12 mouse cellular contexts compared by ENCODE assay signal in the genomic region with DNA sequence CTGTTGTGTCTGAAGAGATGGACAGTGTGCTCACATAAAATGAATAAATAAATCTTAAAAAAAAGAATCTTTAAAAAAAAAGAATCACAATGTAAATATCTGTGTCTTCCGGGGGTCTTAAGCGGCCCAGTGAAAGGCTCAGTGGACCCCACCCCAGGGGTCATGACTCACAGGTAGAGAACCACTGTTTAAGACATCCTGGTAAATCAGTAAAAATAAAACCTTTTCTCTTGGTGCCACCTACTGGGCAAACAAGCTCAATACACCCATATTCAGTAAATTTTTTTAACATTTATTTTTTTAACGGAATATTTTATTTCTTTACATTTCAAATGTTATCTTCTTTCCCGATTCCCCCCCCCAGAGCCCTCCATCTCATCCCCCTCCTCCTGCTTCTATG. TPM values are rescaled to one million over a fixed set of nuclear protein-coding genes. Genes with fewer than 3 reads are reported as not detected.
DNase-seq lines count a peak whose midpoint lies in the region; ATAC-seq and TF ChIP-seq lines count a peak whose summit lies in the region.
"Had no signal": no experiment of that assay in that cellular context is flagged by ENCODE, and none has a peak within 500 bp of the region (broad histone marks: within the 10 kb centered on the region; RNA-seq: fewer than 3 reads in every experiment).

No protein-coding gene starts in this region.

- no peaks in the 10 kb centered on the region for H3K36me3 ChIP-seq in heart, postnatal 0 days (replicated peaks; ENCODE audit: control insufficient read depth, insufficient read depth, low read length)
- no peaks in the 10 kb centered on the region for H3K36me3 ChIP-seq in liver, adult 2 months (ENCODE audit: control insufficient read depth, insufficient read depth, low read length)
- no peaks in the 10 kb centered on the region for H3K36me3 ChIP-seq in liver, embryonic 12.5 days
- H3K36me3 ChIP-seq in midbrain, embryonic 15.5 days (replicated peaks): no peaks in the 10 kb centered on the region
- H3K36me3 ChIP-seq: heart, embryonic 15.5 days; midbrain, embryonic 12.5 days had no signal

- intact Hi-C loops in heart, postnatal 25 days (cut with DNase I): loop anchor here (5.0 kb wide), 1 partner anchor 426 kb away; no protein-coding TSS in a partner anchor

- H3K79me2 ChIP-seq in liver, adult 2 months (ENCODE audit: control insufficient read depth, insufficient read depth, low read length): no peaks in the 10 kb centered on the region

- ATAC-seq in heart, postnatal 0 days (ENCODE audit: insufficient read depth, low read depth): no peak
- ATAC-seq in liver, embryonic 12.5 days: no peak
- no peak for ATAC-seq in midbrain, embryonic 15.5 days (replicated peaks)
- ATAC-seq: forebrain, embryonic 13.5 days had no signal

- H3K4me1 ChIP-seq in heart, postnatal 0 days (ENCODE audit: control insufficient read depth, insufficient read depth): no peaks in the 10 kb centered on the region
- no peaks in the 10 kb centered on the region for H3K4me1 ChIP-seq in liver, adult 2 months (ENCODE audit: control insufficient read depth, insufficient read depth, low read length)
- H3K4me1 ChIP-seq in liver, embryonic 12.5 days: no peaks in the 10 kb centered on the region
- no peaks in the 10 kb centered on the region for H3K4me1 ChIP-seq in midbrain, embryonic 15.5 days
- H3K4me1 ChIP-seq: forebrain, embryonic 13.5 days; heart, embryonic 15.5 days; midbrain, embryonic 12.5 days had no signal

- no peak overlapping the region for H3K4me2 ChIP-seq in heart, postnatal 0 days (ENCODE audit: low read depth, low read length)
- H3K4me2 ChIP-seq in liver, embryonic 12.5 days: no peak overlapping the region
- no peak overlapping the region for H3K4me2 ChIP-seq in midbrain, embryonic 15.5 days
- H3K4me2 ChIP-seq: forebrain, embryonic 13.5 days; heart, embryonic 15.5 days; midbrain, embryonic 12.5 days had no signal

- no peak overlapping the region for H3K9ac ChIP-seq in heart, postnatal 0 days (replicated peaks; ENCODE audit: low read depth, low read length)
- no peak overlapping the region for H3K9ac ChIP-seq in liver, adult 2 months (ENCODE audit: low read depth, low read length)
- H3K9ac ChIP-seq in liver, embryonic 12.5 days: no peak overlapping the region
- H3K9ac ChIP-seq in midbrain, embryonic 15.5 days: no peak overlapping the region
- H3K9ac ChIP-seq: forebrain, embryonic 13.5 days; heart, embryonic 15.5 days; midbrain, embryonic 12.5 days had no signal

- no peak overlapping the region for H3K4me3 ChIP-seq in heart, postnatal 0 days (ENCODE audit: low read depth, low read length)
- no peak overlapping the region for H3K4me3 ChIP-seq in liver, adult 2 months (ENCODE audit: insufficient read depth, low read depth, low read length)
- no peak overlapping the region for H3K4me3 ChIP-seq in liver, embryonic 12.5 days
- H3K4me3 ChIP-seq in midbrain, embryonic 15.5 days: no peak overlapping the region
- H3K4me3 ChIP-seq: forebrain, embryonic 13.5 days; heart, embryonic 15.5 days; midbrain, embryonic 12.5 days had no signal

- H3K9me3 ChIP-seq in heart, postnatal 0 days (replicated peaks; ENCODE audit: control insufficient read depth, low read length): no peaks in the 10 kb centered on the region
- H3K9me3 ChIP-seq in liver, embryonic 12.5 days (replicated peaks): no peaks in the 10 kb centered on the region
- H3K9me3 ChIP-seq in midbrain, embryonic 15.5 days: no peaks in the 10 kb centered on the region
- H3K9me3 ChIP-seq: forebrain, embryonic 13.5 days; heart, embryonic 15.5 days; midbrain, embryonic 12.5 days had no signal

- TF ChIP-seq CTCF in heart, postnatal 0 days (IDR thresholded peaks at IDR 0.05; ENCODE audit: low read depth): peak; percentile 29
- TF ChIP-seq CTCF in liver, adult 2 months (IDR thresholded peaks at IDR 0.05; ENCODE audit: low read depth, low read length): peak; percentile 19; the same call in 1 of the 2 replicates

- 19% methylated on average over 4 of the region's 4 CpGs for WGBS in heart, postnatal 0 days
- WGBS in liver, adult 2 months: 0% methylated on average over 4 of the region's 4 CpGs
- 13% methylated on average over 4 of the region's 4 CpGs for WGBS in liver, embryonic 12.5 days (ENCODE audit: insufficient replicate concordance)
- WGBS in midbrain, embryonic 15.5 days: 19% methylated on average over 4 of the region's 4 CpGs

- TF ChIP-seq EP300 in heart, postnatal 0 days (IDR thresholded peaks at IDR 0.05; ENCODE audit: low read depth): no peak

- no peak for DNase-seq in heart, postnatal 0 days (ENCODE audit: low spot score)
- DNase-seq in heart, postnatal 25 days (ENCODE audit: low spot score): no peak
- DNase-seq in liver, adult 2 months (ENCODE audit: extremely low read depth, low read depth, low spot score): no peak
- DNase-seq in B cell, adult 2 months: peak; percentile 21 to 32
- peak; percentile 18 for DNase-seq in adipocyte (ENCODE audit: low spot score)
- no peak for DNase-seq in urinary bladder, adult 2 months (ENCODE audit: low spot score)
- DNase-seq: cerebellum, adult 8-10 months had no signal

- no peak overlapping the region for H3K27ac ChIP-seq in heart, postnatal 0 days (ENCODE audit: low read depth)
- H3K27ac ChIP-seq in liver, adult 2 months (replicated peaks; ENCODE audit: insufficient read depth, low read depth, low read length): no peak overlapping the region
- H3K27ac ChIP-seq in liver, embryonic 12.5 days: no peak overlapping the region
- no peak overlapping the region for H3K27ac ChIP-seq in midbrain, embryonic 15.5 days
- H3K27ac ChIP-seq: forebrain, embryonic 13.5 days; heart, embryonic 15.5 days; midbrain, embryonic 12.5 days had no signal

- no peaks in the 10 kb centered on the region for H3K27me3 ChIP-seq in heart, postnatal 0 days (ENCODE audit: control insufficient read depth, insufficient read depth, low read length)
- no peaks in the 10 kb centered on the region for H3K27me3 ChIP-seq in liver, adult 2 months (ENCODE audit: control insufficient read depth, insufficient read depth, low read length)
- H3K27me3 ChIP-seq in liver, embryonic 12.5 days (replicated peaks): no peaks in the 10 kb centered on the region
- no peaks in the 10 kb centered on the region for H3K27me3 ChIP-seq in midbrain, embryonic 15.5 days (replicated peaks)
- H3K27me3 ChIP-seq: forebrain, embryonic 13.5 days; heart, embryonic 15.5 days; midbrain, embryonic 12.5 days had no signal

- no peak for TF ChIP-seq POLR2A in liver, adult 2 months (IDR thresholded peaks at IDR 0.05; ENCODE audit: extremely low read depth, insufficient read depth, low read length)

RNA-seq across cellular contexts. Expression of a gene that starts 29.3 kb away (rescaled TPM):
- 45.6 and 55.8 TPM in 2 replicates for total RNA-seq in heart, postnatal 0 days (2014; rRNA removed; ENCODE audit: low replicate concordance)
- polyA plus RNA-seq in heart, postnatal 0 days (2015; fragmentation: Nextera tagmentation; extraction: Ambion mirVana): 21.0 and 24.1 TPM in 2 replicates
- total RNA-seq in heart, postnatal 25 days (2021): 10 to 100 TPM; 21.2 to 22.0 TPM
- total RNA-seq in liver, adult 2 months (2014; rRNA removed): 12.3 and 14.0 TPM in 2 replicates
- polyA plus RNA-seq in liver, adult 2 months (2012; rRNA removed): 23.9 and 32.9 TPM in 2 replicates
- polyA plus RNA-seq in liver, embryonic 12.5 days (2016; fragmentation: Nextera tagmentation; extraction: Ambion mirVana): 47.5 and 49.6 TPM in 2 replicates
- polyA plus RNA-seq in midbrain, embryonic 15.5 days (2015; fragmentation: Nextera tagmentation; extraction: Ambion mirVana): 64.3 and 64.9 TPM in 2 replicates
- 32.9 and 33.3 TPM in 2 replicates for polyA plus RNA-seq in urinary bladder, adult 2 months (2012; rRNA removed)

RNA-seq across cellular contexts. Expression of a gene that starts 29.5 kb away (rescaled TPM):
- total RNA-seq in heart, postnatal 0 days (2014; rRNA removed; ENCODE audit: low replicate concordance): 426 and 506 TPM in 2 replicates
- 979 and 1,041 TPM in 2 replicates for polyA plus RNA-seq in heart, postnatal 0 days (2015; fragmentation: Nextera tagmentation; extraction: Ambion mirVana)
- 100 to 1,000 TPM; 677 to 733 TPM for total RNA-seq in heart, postnatal 25 days (2021)
- 294 and 308 TPM in 2 replicates for total RNA-seq in liver, adult 2 months (2014; rRNA removed)
- 199 and 207 TPM in 2 replicates for polyA plus RNA-seq in liver, adult 2 months (2012; rRNA removed)
- polyA plus RNA-seq in liver, embryonic 12.5 days (2016; fragmentation: Nextera tagmentation; extraction: Ambion mirVana): 167 and 174 TPM in 2 replicates
- 182 and 192 TPM in 2 replicates for polyA plus RNA-seq in midbrain, embryonic 15.5 days (2015; fragmentation: Nextera tagmentation; extraction: Ambion mirVana)
- polyA plus RNA-seq in urinary bladder, adult 2 months (2012; rRNA removed): 206 and 219 TPM in 2 replicates

RNA-seq across cellular contexts. Expression of a gene that starts 38.4 kb away (rescaled TPM):
- not detected in 2 replicates for total RNA-seq in heart, postnatal 0 days (2014; rRNA removed; ENCODE audit: low replicate concordance)
- polyA plus RNA-seq in heart, postnatal 0 days (2015; fragmentation: Nextera tagmentation; extraction: Ambion mirVana): 2.2 and 2.8 TPM in 2 replicates
- total RNA-seq in heart, postnatal 25 days (2021): under 1 TPM; 0.36 to 0.64 TPM
- 1,444 and 2,426 TPM in 2 replicates for total RNA-seq in liver, adult 2 months (2014; rRNA removed)
- 291 and 400 TPM in 2 replicates for polyA plus RNA-seq in liver, adult 2 months (2012; rRNA removed)
- 55.2 and 55.4 TPM in 2 replicates for polyA plus RNA-seq in liver, embryonic 12.5 days (2016; fragmentation: Nextera tagmentation; extraction: Ambion mirVana)
- 0.54 and 1.0 TPM in 2 replicates for polyA plus RNA-seq in midbrain, embryonic 15.5 days (2015; fragmentation: Nextera tagmentation; extraction: Ambion mirVana)
- polyA plus RNA-seq in urinary bladder, adult 2 months (2012; rRNA removed): 0.58 and 0.84 TPM in 2 replicates

Comparison
In these comparisons a context has a peak if more than half of its experiments do, and no peak if none do; other contexts are left out.
1. DNase-seq: peak in B cell, adult 2 months (2 of 2) and adipocyte (single experiment); none in heart, postnatal 0 days (single experiment), heart, postnatal 25 days (single experiment), liver, adult 2 months (single experiment) and urinary bladder, adult 2 months (single experiment).
2. RNA of a gene that starts 38.4 kb away (polyA plus RNA-seq): 291 to 400 TPM in liver, adult 2 months and 55.2 to 55.4 TPM in liver, embryonic 12.5 days; 2.2 to 2.8 TPM in heart, postnatal 0 days, 0.58 to 0.84 TPM in urinary bladder, adult 2 months and 0.54 to 1.0 TPM in midbrain, embryonic 15.5 days; every median in the first group is over 10 times any median in the second.